Mouse (Mus musculus) CH12.LX (cell line): ENCODE results near the gene Map7. TPM values are rescaled to one million over a fixed set of nuclear protein-coding genes. Genes with fewer than 3 reads are reported as not detected.

Source experiments
- DNase-seq: peaks from one replicate; pipeline ENCODE4 v3.0.0-alpha.2; 2013; ENCODE audit errors: extremely low read depth
- H3K27ac ChIP-seq: 2 replicates; pipeline ENCODE4 v1.5.1; 2012; ENCODE audit warnings: low read depth, mild to moderate bottlenecking, control low read depth, moderate library complexity; ENCODE audit not compliant: insufficient read depth
- H3K27me3 ChIP-seq: replicated peaks from 2 replicates; pipeline ENCODE3; 2012; ENCODE audit warnings: inconsistent platforms
- H3K36me3 ChIP-seq, 2 experiments: replicated peaks in 1 of 2; 2 replicates each; pipeline versions ENCODE3 to v1.6.1; 2012; ENCODE audit warnings: inconsistent platforms in 1 of 2, low read length in 1 of 2, mild to moderate bottlenecking in 1 of 2, mixed read lengths in 1 of 2, moderate library complexity in 1 of 2; ENCODE audit not compliant: control insufficient read depth in 1 of 2, insufficient read depth in 1 of 2
- H3K4me1 ChIP-seq, 2 experiments: 2 replicates each; pipeline ENCODE4 v1.6.1; 2012; ENCODE audit warnings: inconsistent platforms in 1 of 2, moderate library complexity in 1 of 2; ENCODE audit not compliant: insufficient read depth in 2 of 2, control insufficient read depth in 1 of 2
- H3K4me2 ChIP-seq: 2 replicates; pipeline ENCODE4 v1.6.1; 2012; ENCODE audit warnings: low read depth, mild to moderate bottlenecking, control low read depth; ENCODE audit not compliant: poor library complexity, insufficient read depth, severe bottlenecking
- H3K4me3 ChIP-seq, 3 experiments: fragments of 150-350 bp in 1 of 3; sonication (generic) in 1 of 3; replicated peaks in 1 of 3; 2 replicates each; pipeline versions ENCODE3 to v1.5.1; 2011 to 2012; ENCODE audit warnings: low read depth in 2 of 3, low read length in 2 of 3, mild to moderate bottlenecking in 2 of 3, moderate library complexity in 2 of 3, control low read depth in 1 of 3, improper control_type of control experiment in 1 of 3, inconsistent platforms in 1 of 3, mixed read lengths in 1 of 3; ENCODE audit not compliant: poor library complexity in 1 of 3
- H3K79me2 ChIP-seq: replicated peaks from 2 replicates; pipeline ENCODE4 v1.6.1; 2012; ENCODE audit warnings: mild to moderate bottlenecking, moderate library complexity; ENCODE audit not compliant: control insufficient read depth, poor library complexity, insufficient read depth, severe bottlenecking; ENCODE audit errors: extremely low read depth
- H3K9ac ChIP-seq: 2 replicates; pipeline ENCODE4 v1.6.1; 2012; ENCODE audit warnings: low read depth, mild to moderate bottlenecking, control low read depth, moderate library complexity; ENCODE audit not compliant: insufficient read depth
- H3K9me3 ChIP-seq: replicated peaks from 2 replicates; pipeline ENCODE3; 2012; ENCODE audit warnings: low read length, inconsistent platforms, mixed read lengths
- BHLHE40 ChIP-seq: IDR thresholded peaks from 2 replicates; pipeline ENCODE4 v1.6.1; 2011; ENCODE audit warnings: mild to moderate bottlenecking, low read depth, low read length, improper control_type of control experiment
- CHD1 ChIP-seq: IDR thresholded peaks from 2 replicates; pipeline ENCODE4 v1.6.1; 2012; ENCODE audit warnings: low read depth, low read length, improper control_type of control experiment, inconsistent platforms
- CHD2 ChIP-seq: IDR thresholded peaks from 2 replicates; pipeline ENCODE4 v1.6.1; 2011; ENCODE audit warnings: low read length, improper control_type of control experiment
- CTCF ChIP-seq, 2 experiments: IDR thresholded peaks in 1 of 2; conservative IDR thresholded peaks in 1 of 2; 2 replicates each; pipeline ENCODE4 v1.5.1; 2011 to 2012; ENCODE audit warnings: low read depth in 2 of 2, low read length in 2 of 2, improper control_type of control experiment in 1 of 2, inconsistent platforms in 1 of 2, mild to moderate bottlenecking in 1 of 2, moderate library complexity in 1 of 2
- E2F4 ChIP-seq: IDR thresholded peaks from 2 replicates; pipeline ENCODE4 v1.6.1; 2011; ENCODE audit warnings: low read depth, low read length, improper control_type of control experiment; ENCODE audit not compliant: insufficient replicate concordance
- ELF1 ChIP-seq: IDR thresholded peaks from 2 replicates; pipeline ENCODE4 v1.6.1; 2014; ENCODE audit warnings: low read depth, mild to moderate bottlenecking, inconsistent platforms, low read length, improper control_type of control experiment
- EP300 ChIP-seq: IDR thresholded peaks from 2 replicates; pipeline ENCODE4 v1.6.1; 2011; ENCODE audit warnings: low read length, improper control_type of control experiment
- ETS1 ChIP-seq: conservative IDR thresholded peaks from 2 replicates; pipeline ENCODE4 v1.6.1; 2012; ENCODE audit warnings: low read depth, mild to moderate bottlenecking, inconsistent platforms, low read length, improper control_type of control experiment, moderate library complexity
- GABPA ChIP-seq: IDR thresholded peaks from 2 replicates; pipeline ENCODE4 v1.6.1; 2012; ENCODE audit warnings: low read depth, low read length, improper control_type of control experiment, inconsistent platforms; ENCODE audit not compliant: insufficient replicate concordance
- HCFC1 ChIP-seq: IDR thresholded peaks from 2 replicates; pipeline ENCODE4 v1.6.1; 2012; ENCODE audit warnings: low read depth, mild to moderate bottlenecking, inconsistent platforms, low read length, improper control_type of control experiment
- IRF4 ChIP-seq: IDR thresholded peaks from 2 replicates; pipeline ENCODE4 v1.6.1; 2014; ENCODE audit warnings: low read depth, mild to moderate bottlenecking, inconsistent platforms, low read length, improper control_type of control experiment
- JUN ChIP-seq: IDR thresholded peaks from 2 replicates; pipeline ENCODE4 v1.6.1; 2011; ENCODE audit warnings: low read depth, mild to moderate bottlenecking, low read length, improper control_type of control experiment, moderate library complexity; ENCODE audit not compliant: insufficient read depth
- JUND ChIP-seq: conservative IDR thresholded peaks from 2 replicates; pipeline ENCODE4 v1.6.1; 2011; ENCODE audit warnings: low read depth, low read length, improper control_type of control experiment
- KAT2A ChIP-seq: IDR thresholded peaks from 2 replicates; pipeline ENCODE4 v1.6.1; 2012; ENCODE audit warnings: low read length, improper control_type of control experiment, inconsistent platforms; ENCODE audit not compliant: insufficient replicate concordance
- MAFK ChIP-seq: IDR thresholded peaks from 2 replicates; pipeline ENCODE4 v1.6.1; 2011; ENCODE audit warnings: low read length, improper control_type of control experiment; ENCODE audit not compliant: insufficient replicate concordance
- MAX ChIP-seq: IDR thresholded peaks from 2 replicates; pipeline ENCODE4 v1.6.1; 2011; ENCODE audit warnings: low read length, improper control_type of control experiment
- MAZ ChIP-seq: IDR thresholded peaks from 2 replicates; pipeline ENCODE4 v1.6.1; 2012; ENCODE audit warnings: low read depth, mild to moderate bottlenecking, inconsistent platforms, low read length, improper control_type of control experiment, moderate library complexity
- MEF2A ChIP-seq: IDR thresholded peaks from 2 replicates; pipeline ENCODE4 v1.6.1; 2014; ENCODE audit warnings: low read depth, mild to moderate bottlenecking, inconsistent platforms, low read length, improper control_type of control experiment, borderline replicate concordance
- MXI1 ChIP-seq: IDR thresholded peaks from 2 replicates; pipeline ENCODE4 v1.6.1; 2011; ENCODE audit warnings: mild to moderate bottlenecking, low read depth, low read length, improper control_type of control experiment
- MYC ChIP-seq: IDR thresholded peaks from 2 replicates; pipeline ENCODE4 v1.6.1; 2011; ENCODE audit warnings: low read depth, mild to moderate bottlenecking, improper control_type of control experiment, low read length
- NELFE ChIP-seq: IDR thresholded peaks from 2 replicates; pipeline ENCODE4 v1.6.1; 2011; ENCODE audit warnings: low read depth, low read length, improper control_type of control experiment
- NRF1 ChIP-seq: IDR thresholded peaks from 2 replicates; pipeline ENCODE4 v1.6.1; 2014; ENCODE audit warnings: low read depth, mild to moderate bottlenecking, inconsistent platforms, low read length, improper control_type of control experiment, moderate library complexity
- PAX5 ChIP-seq: IDR thresholded peaks from 2 replicates; pipeline ENCODE4 v1.6.1; 2012; ENCODE audit warnings: low read length, inconsistent platforms, mixed read lengths
- POLR2A ChIP-seq: IDR thresholded peaks from 2 replicates; pipeline ENCODE4 v1.6.1; 2011; ENCODE audit warnings: low read depth, mild to moderate bottlenecking, improper control_type of control experiment, low read length
- POLR2AphosphoS2 ChIP-seq: IDR thresholded peaks from 2 replicates; pipeline ENCODE4 v1.6.1; 2011; ENCODE audit warnings: low read depth, low read length, improper control_type of control experiment
- RAD21 ChIP-seq: IDR thresholded peaks from 2 replicates; pipeline ENCODE4 v1.6.1; 2011; ENCODE audit warnings: low read depth, mild to moderate bottlenecking, low read length, improper control_type of control experiment, moderate library complexity
- RCOR1 ChIP-seq: conservative IDR thresholded peaks from 2 replicates; pipeline ENCODE4 v1.6.1; 2012; ENCODE audit warnings: low read depth, mild to moderate bottlenecking, inconsistent platforms, low read length, improper control_type of control experiment
- SIN3A ChIP-seq: IDR thresholded peaks from 2 replicates; pipeline ENCODE4 v1.6.1; 2012; ENCODE audit warnings: low read length, improper control_type of control experiment, inconsistent platforms
- SMC3 ChIP-seq: IDR thresholded peaks from 2 replicates; pipeline ENCODE4 v1.6.1; 2011; ENCODE audit warnings: low read depth, low read length, improper control_type of control experiment
- TBP ChIP-seq: conservative IDR thresholded peaks from 2 replicates; pipeline ENCODE4 v1.6.1; 2011; ENCODE audit warnings: low read depth, low read length, improper control_type of control experiment
- TCF12 ChIP-seq: IDR thresholded peaks from 2 replicates; pipeline ENCODE4 v1.6.1; 2014; ENCODE audit warnings: low read depth, mild to moderate bottlenecking, inconsistent platforms, low read length, improper control_type of control experiment
- UBTF ChIP-seq: IDR thresholded peaks from 2 replicates; pipeline ENCODE4 v1.6.1; 2012; ENCODE audit warnings: low read depth, mild to moderate bottlenecking, inconsistent platforms, low read length, improper control_type of control experiment, moderate library complexity
- USF1 ChIP-seq: IDR thresholded peaks from 2 replicates; pipeline ENCODE4 v1.6.1; 2014; ENCODE audit warnings: low read depth, mild to moderate bottlenecking, inconsistent platforms, low read length, improper control_type of control experiment
- USF2 ChIP-seq: conservative IDR thresholded peaks from 2 replicates; pipeline ENCODE4 v1.6.1; 2011; ENCODE audit warnings: low read depth, low read length, improper control_type of control experiment
- ZC3H11A ChIP-seq: IDR thresholded peaks from 2 replicates; pipeline ENCODE4 v1.6.1; 2012; ENCODE audit warnings: low read depth, mild to moderate bottlenecking, inconsistent platforms, low read length, improper control_type of control experiment
- ZKSCAN1 ChIP-seq: IDR thresholded peaks from 2 replicates; pipeline ENCODE4 v1.6.1; 2012; ENCODE audit warnings: low read depth, inconsistent platforms, low read length, improper control_type of control experiment, borderline replicate concordance
- ZMIZ1 ChIP-seq: IDR thresholded peaks from 2 replicates; pipeline ENCODE4 v1.6.1; 2012; ENCODE audit warnings: low read depth, mild to moderate bottlenecking, inconsistent platforms, low read length, improper control_type of control experiment
- ZNF384 ChIP-seq: IDR thresholded peaks from 2 replicates; pipeline ENCODE4 v1.6.1; 2012; ENCODE audit warnings: low read depth, low read length, improper control_type of control experiment, inconsistent platforms
- dilution Hi-C: fragments of 300-500 bp; cut with MboI; formaldehyde crosslinking; loops from 2 replicates; pipeline ENCODE4 v1.14.3; 2020; ENCODE audit warnings: low sequenced_read_pairs; ENCODE audit not compliant: extremely low pct_unique_long_range_greater_than_20kb, extremely low pct_ligation_motif_present
- in situ Hi-C: fragments of 300-500 bp; cut with MboI; formaldehyde crosslinking; loops from 3 replicates; pipeline ENCODE4 v1.14.3; 2019; ENCODE audit warnings: low sequenced_read_pairs, low pct_ligation_motif_present, low pct_unique_long_range_greater_than_20kb, mixed read lengths
- polyA plus RNA-seq: library from polyadenylated mRNA; unstranded; fragments of >175 nt; gene quantifications from 2 replicates; pipeline ENCODE4 v1.2.1, GENCODE M21; 2012; ENCODE audit warnings: low read depth; ENCODE audit not compliant: insufficient read length
- total RNA-seq, 2 experiments: library from RNA; depleted of rRNA; stranded (reverse); fragments of 300-350 nt in 1 of 2; fragments of >200 nt in 1 of 2; gene quantifications; 2 replicates each; pipeline ENCODE4 v1.2.3; 2012 to 2014

Map7 gene
- total and polyA plus RNA-seq, 3 experiments, result 7.4 to 31.1 (median 21.6) TPM

GRCm38 (mm10) chr10:20267032-20267431, 118.8 kb downstream of the Map7 start:
- peak overlapping the region; percentile 31; the same call in 1 of the 2 replicates for H3K27ac ChIP-seq
- H3K9me3 ChIP-seq, result peaks cover 6% of the 10 kb centered on the region
- H3K36me3 ChIP-seq, result peaks cover 19 to 44% of the 10 kb centered on the region in 2 experiments
- dilution Hi-C loops (no loop called here), in situ Hi-C loops (no loop called here)
- H3K4me1 ChIP-seq, result peaks cover 11 to 41% of the 10 kb centered on the region in 2 experiments
- peak overlapping the region; percentile 85 for H3K4me2 ChIP-seq
- TF ChIP-seq CTCF (conservative IDR thresholded peaks at IDR 0.05 in 1 of 2, IDR thresholded peaks at IDR 0.05 in 1 of 2; ENCODE audit: low read depth in 2 of 2, low read length in 2 of 2) (no peak), CHD1 (no peak), ELF1 (peak; percentile 71), USF2 (no peak), BHLHE40 (no peak), TCF12 (peak; percentile 68), MAZ (peak; percentile 95), JUN (no peak), UBTF (no peak), SIN3A (peak; percentile 87), ZC3H11A (no peak), MEF2A (no peak), POLR2AphosphoS2 (peak; percentile 75; the same call in 1 of the 2 replicates), CHD2 (peak; percentile 46; the same call in 1 of the 2 replicates), SMC3 (no peak), TBP (no peak; the same call in none of the 2 replicates), E2F4 (no peak), USF1 (no peak), HCFC1 (peak; percentile 72), ETS1 (0 out of 2 replicates have a peak, but pooled peaks have one; percentile 24), POLR2A (peak; percentile 92), KAT2A (no peak), MXI1 (peak; percentile 79), IRF4 (peak; percentile 87), ZNF384 (no peak), MAFK (no peak), PAX5 (no peak), JUND (no peak), MAX (no peak), EP300 (peak; percentile 57), NELFE (peak; percentile 92), NRF1 (no peak), RAD21 (no peak), ZMIZ1 (peak; percentile 77; the same call in 1 of the 2 replicates), ZKSCAN1 (no peak), RCOR1 (no peak), GABPA (no peak), MYC (no peak)
- TF ChIP-seq, all 38 proteins: peak for 14
- peak overlapping the region; percentile 86 for H3K9ac ChIP-seq
- H3K27me3 ChIP-seq, result no peaks in the 10 kb centered on the region
- 0 out of 2 replicates have a peak, but pooled peaks cover 2% of the 10 kb centered on the region for H3K79me2 ChIP-seq
- H3K4me3 ChIP-seq, result peak overlapping the region; percentile 71 to 75 (median 72)
- DNase-seq, result peak; percentile 81
